Mouse (Mus musculus) v-Abl transformed pro-B cells (cell line): ENCODE measurements at regions not wholly inside any gene's neighbourhood (a gene's known extent, or its start where the extent isn't known, plus 50 kb on each side); places are given as distances from the start of the nearest gene placed in this dataset.

Experiments
- in situ Hi-C, 2 experiments: fragments of 400-800 bp; cut with MboI; formaldehyde crosslinking; loops; one replicate each; pipeline ENCODE4 v1.15.1; 2025; ENCODE audit not compliant: unreplicated experiment in 2 of 2

- in situ Hi-C loops, result loop anchor here in 1 of 2 experiments (25.0 kb wide), 1 partner anchor 454 kb away; no protein-coding TSS in a partner anchor
Observed at GRCm38 (mm10) chr9:23016733-23017132, 206.1 kb upstream of the Bmper start.

GRCm38 (mm10) chr9:23024061-23024460, 198.8 kb upstream of the Bmper start:
- in situ Hi-C loops, result loop anchor here in 1 of 2 experiments (25.0 kb wide), 1 partner anchor 462 kb away; no protein-coding TSS in a partner anchor

GRCm38 (mm10) chr9:23025247-23025646, 197.6 kb upstream of the Bmper start:
- in situ Hi-C loops, result no loop called here

GRCm38 (mm10) chr9:23027377-23028313, 195.2 kb upstream of the Bmper start:
- in situ Hi-C loops, result no loop called here

GRCm38 (mm10) chr9:23029421-23029820, 193.5 kb upstream of the Bmper start:
- in situ Hi-C loops, result no loop called here

GRCm38 (mm10) chr9:23030138-23030537, 192.7 kb upstream of the Bmper start:
- in situ Hi-C loops, result no loop called here

GRCm38 (mm10) chr9:23030546-23030945, 192.3 kb upstream of the Bmper start:
- in situ Hi-C loops, result no loop called here

GRCm38 (mm10) chr9:23031916-23032315, 191.0 kb upstream of the Bmper start:
- in situ Hi-C loops, result no loop called here

- in situ Hi-C loops, result no loop called here
Observed at GRCm38 (mm10) chr9:23035306-23035705, 187.6 kb upstream of the Bmper start.

- in situ Hi-C loops, result no loop called here
Observed at GRCm38 (mm10) chr9:23035901-23036610, 186.8 kb upstream of the Bmper start.

GRCm38 (mm10) chr9:23037513-23037914, 185.4 kb upstream of the Bmper start:
- in situ Hi-C loops, result no loop called here

GRCm38 (mm10) chr9:23039588-23039987, 183.3 kb upstream of the Bmper start:
- in situ Hi-C loops, result no loop called here

- in situ Hi-C loops, result no loop called here
Observed at GRCm38 (mm10) chr9:23041025-23041424, 181.9 kb upstream of the Bmper start.

GRCm38 (mm10) chr9:23041537-23042472, 181.1 kb upstream of the Bmper start:
- in situ Hi-C loops, result no loop called here

GRCm38 (mm10) chr9:23043006-23043405, 179.9 kb upstream of the Bmper start:
- in situ Hi-C loops, result no loop called here

- in situ Hi-C loops, result no loop called here
Observed at GRCm38 (mm10) chr9:23045486-23045885, 177.4 kb upstream of the Bmper start.

- in situ Hi-C loops, result no loop called here
Observed at GRCm38 (mm10) chr9:23050751-23051150, 172.1 kb upstream of the Bmper start.

- in situ Hi-C loops, result no loop called here
Observed at GRCm38 (mm10) chr9:23059526-23059925, 163.3 kb upstream of the Bmper start.

GRCm38 (mm10) chr9:23060526-23060925, 162.3 kb upstream of the Bmper start:
- in situ Hi-C loops, result no loop called here

GRCm38 (mm10) chr9:23061179-23061929, 161.5 kb upstream of the Bmper start:
- in situ Hi-C loops, result no loop called here
